Mouse (Mus musculus) gastrocnemius, postnatal 4 days (tissue): ENCODE results near the gene Ada. TPM values are rescaled to one million over a fixed set of nuclear protein-coding genes. Genes with fewer than 3 reads are reported as not detected.

Experiments used
- DNase-seq, 2 experiments: peaks; one replicate each; pipeline ENCODE4 v3.0.0; 2021 to 2022; ENCODE audit warnings: low spot score in 2 of 2, mixed read lengths in 2 of 2
- long read RNA-seq, 2 experiments: library from polyadenylated mRNA; stranded (forward); transcript quantifications; one replicate each; pipeline ENCODE4 v2.0.0; 2021
- total RNA-seq, 2 experiments: library from RNA; stranded (reverse); gene quantifications; 2 replicates each; pipeline ENCODE4 v1.2.3; 2021

The Ada gene
- total RNA-seq = 1 to 10 TPM; 2.6 to 2.9 TPM
- long read RNA-seq, experiment 1, transcript Ada-201 (12 exons, 1,688 nt) = major isoform, 5 of 6 reads
- long read RNA-seq, experiment 1, partial matches to known transcripts = 0 of 6 reads
- long read RNA-seq, experiment 1, other reads (novel, unspliced or antisense) = 1 of 6 reads
- long read RNA-seq, experiment 2, partial matches to known transcripts = 0 of 4 reads
- long read RNA-seq, experiment 2, other reads (novel, unspliced or antisense) = 0 of 4 reads

DNA sequence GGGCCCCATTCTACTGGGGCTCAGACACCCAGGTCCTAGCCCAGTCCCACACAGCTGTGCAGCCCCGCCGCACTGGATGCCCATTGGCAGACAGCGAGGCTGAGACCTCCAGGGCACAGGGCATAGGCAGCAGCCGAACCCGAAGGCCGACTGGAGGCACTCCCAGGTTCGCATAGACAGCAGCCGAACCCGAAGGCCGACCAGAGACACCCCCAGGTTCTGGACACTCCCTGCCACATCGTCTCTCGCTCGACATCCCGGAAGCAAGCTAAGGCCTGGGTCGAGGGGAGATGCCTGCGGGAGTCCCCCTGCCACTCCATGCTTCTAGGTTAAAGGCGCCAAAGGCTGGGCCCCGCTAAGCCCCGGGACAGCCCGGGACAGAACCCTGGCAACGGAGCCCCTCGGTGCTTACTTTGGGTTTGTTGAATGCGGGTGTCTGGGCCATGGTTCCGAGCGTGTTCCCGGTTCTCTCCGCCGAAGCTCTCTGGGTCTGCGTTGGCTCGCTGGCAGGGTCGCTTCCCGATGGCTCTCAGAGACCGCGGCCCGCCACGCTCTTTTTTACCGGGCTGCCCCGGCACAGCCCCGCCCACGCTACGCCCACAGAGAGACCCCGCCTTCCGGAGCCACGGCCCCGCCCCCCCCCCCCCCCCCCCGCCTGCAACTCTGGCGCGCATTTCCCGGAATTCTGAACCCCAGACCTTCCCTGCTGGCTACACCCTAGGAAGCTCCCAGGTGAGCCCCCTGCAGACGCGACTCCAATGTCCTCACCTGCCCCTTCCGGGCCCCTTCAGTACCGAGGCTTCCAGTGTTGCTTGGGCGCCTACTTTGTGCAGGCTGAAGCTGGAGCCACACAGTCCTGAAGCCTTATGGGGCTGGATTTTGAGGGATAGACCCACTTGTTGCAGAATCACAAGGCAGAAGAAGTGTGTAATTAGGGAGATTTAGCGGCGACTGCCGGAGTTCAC is at the start of gene Ada:
Gene Ada, minus strand, starts transcription at position 593 of the 965 bp plus-strand sequence.
- DNase-seq = peak; percentile 42 to 75

GRCm38 (mm10) chr2:163798411-163798810 is 48.4 kb upstream of the Ada start:
- peak; percentile 42 to 70 for DNase-seq

DNA sequence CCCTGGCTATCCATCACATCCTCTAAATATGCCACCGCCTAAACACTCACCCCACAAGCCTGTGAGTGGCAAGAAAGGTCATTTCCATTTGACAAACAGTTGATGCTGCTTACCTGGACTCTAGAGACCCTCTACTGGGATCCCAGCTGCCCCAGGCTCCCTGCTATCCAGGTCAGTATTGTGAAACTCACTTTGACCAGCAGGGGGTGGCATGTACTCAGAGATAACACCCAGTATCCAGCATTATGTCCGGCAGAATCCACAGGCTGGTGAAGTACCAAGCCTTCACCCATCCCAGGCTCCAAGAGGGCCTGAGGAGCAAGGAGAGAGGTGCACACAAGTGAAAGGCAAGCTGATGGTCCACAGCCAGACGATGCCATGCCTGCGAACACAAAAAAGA is 38.4 kb upstream of the Ada start:
- peak; percentile 39 to 76 for DNase-seq

DNA sequence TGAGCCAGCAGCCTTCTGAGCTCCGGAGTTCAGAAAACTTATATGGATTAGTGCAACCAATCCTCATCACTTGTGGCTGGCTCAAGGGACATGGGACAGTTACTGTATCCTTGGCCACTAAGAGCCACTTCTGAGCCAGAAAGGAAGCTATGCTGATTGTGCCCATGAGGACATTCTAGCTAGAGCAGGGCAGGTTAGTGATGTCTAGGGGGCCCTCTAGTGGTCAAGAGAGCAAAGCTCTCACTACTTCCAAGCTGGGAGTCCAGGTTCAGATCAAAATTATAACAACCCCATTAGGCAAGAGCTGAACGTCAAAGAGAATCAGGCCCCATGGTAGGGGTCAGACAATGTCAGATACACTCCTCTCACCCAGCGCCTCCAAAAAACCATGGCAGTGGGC is 37.7 kb upstream of the Ada start:
- DNase-seq = peak in 1 of 2 experiments; percentile 27

DNA sequence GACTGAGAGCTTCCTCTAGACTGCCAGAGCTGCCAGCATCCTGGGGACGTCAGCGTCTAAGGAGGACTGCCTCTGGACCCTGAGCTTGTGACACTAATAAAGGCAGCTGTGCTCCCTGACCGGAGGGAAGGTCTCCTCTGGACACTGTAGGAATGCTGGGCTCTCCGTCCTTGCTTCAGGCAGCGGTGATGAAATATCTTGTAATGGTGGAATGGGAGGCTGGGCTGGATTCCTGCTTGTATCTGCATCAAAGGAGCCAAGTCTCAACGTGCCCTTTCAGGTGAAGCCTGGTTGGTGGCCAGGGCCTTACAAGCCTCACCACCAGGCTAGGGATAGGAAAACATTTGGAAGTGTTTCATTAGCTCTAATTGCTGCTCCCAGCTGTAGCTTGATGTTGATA is 37.0 kb upstream of the Ada start:
- no peak for DNase-seq

- DNase-seq = no peak
Measured at GRCm38 (mm10) chr2:163783901-163784300, 33.9 kb upstream of the Ada start.

DNA sequence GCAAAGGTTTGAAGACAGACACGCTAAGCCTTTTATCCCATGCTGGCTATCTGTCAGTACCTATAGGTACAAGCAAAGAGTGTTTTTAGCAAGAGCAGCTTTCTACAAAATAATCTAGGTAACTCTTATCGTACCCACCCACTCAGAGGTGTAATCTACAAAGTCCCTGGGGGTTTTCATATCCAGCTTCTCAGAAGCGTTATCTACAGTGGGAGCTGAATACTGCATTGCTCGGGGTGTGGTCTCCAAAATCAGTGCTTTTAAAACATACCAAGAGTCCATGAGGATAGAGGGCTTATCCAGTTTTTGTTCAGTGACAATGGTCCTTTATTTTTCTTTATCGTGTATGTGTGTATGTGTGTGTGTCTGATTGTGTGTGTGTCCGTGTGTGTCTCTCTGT is 33.3 kb upstream of the Ada start:
- no peak for DNase-seq

GRCm38 (mm10) chr2:163778896-163779295 is 28.9 kb upstream of the Ada start:
- no peak for DNase-seq

DNA sequence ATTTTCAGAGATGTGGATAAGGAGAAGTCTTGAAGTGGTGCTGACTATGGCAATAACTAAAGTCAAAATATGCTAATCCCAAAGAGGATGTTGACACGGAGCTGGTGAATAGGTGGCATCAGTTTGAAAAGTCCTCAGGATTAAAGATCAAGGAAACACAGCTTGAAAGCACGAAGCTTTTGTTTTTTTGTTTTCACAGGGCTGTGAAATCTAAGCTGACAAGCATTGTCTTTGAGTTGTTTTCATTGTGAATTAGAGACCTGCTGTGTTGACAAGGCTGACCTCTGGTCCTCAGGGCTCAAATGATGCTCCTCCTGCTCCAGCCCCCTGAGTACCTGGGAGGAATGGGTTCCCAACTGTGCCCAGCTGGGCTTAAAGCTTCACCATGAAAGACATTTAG is 27.0 kb upstream of the Ada start:
- DNase-seq = no peak

- DNase-seq = no peak
Measured at GRCm38 (mm10) chr2:163776661-163777060, 26.6 kb upstream of the Ada start.

DNA sequence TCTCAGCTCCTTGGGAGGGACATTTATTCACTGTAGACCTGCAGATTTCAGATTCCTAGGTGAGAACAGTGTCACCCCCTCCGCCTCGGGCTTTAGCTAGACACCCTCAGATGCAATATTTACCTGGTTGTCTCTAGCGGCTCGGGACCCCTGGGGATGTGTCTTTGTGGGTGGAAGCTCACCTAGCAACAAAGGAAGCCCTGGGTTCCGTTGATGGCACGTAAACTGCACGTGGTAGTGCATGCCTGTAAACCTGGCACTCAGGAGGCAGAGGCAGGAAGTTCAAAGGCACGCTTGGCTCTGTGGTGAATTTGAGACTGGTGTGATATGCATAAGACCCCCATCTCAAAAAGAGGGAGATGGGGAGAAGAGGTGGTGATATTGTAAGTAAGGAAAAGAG is 20.7 kb upstream of the Ada start:
- no peak for DNase-seq

- no peak for DNase-seq
Measured at GRCm38 (mm10) chr2:163766890-163767289, 16.9 kb upstream of the Ada start.

DNA sequence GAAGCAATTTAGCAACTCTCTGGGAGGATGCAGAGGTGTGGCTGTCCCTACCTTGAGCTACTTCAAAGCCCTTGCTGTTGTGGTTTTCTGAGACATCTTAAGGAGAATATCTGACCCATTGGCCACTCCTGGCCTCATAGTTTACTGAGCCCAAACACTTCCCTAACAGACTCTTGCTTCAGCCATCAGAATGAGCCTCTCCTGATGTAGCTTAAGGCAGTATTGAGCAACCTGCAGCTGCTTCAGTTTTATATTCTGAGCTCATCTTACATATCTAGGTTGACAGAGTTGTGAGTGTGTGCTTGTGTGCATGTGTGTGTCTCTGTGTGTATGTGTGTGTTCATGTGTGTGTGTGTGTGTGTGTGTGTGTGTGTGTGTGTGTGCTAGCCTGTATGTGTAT is 16.2 kb upstream of the Ada start:
- DNase-seq = no peak

GRCm38 (mm10) chr2:163761402-163761801 is 11.4 kb upstream of the Ada start:
- no peak for DNase-seq

DNA sequence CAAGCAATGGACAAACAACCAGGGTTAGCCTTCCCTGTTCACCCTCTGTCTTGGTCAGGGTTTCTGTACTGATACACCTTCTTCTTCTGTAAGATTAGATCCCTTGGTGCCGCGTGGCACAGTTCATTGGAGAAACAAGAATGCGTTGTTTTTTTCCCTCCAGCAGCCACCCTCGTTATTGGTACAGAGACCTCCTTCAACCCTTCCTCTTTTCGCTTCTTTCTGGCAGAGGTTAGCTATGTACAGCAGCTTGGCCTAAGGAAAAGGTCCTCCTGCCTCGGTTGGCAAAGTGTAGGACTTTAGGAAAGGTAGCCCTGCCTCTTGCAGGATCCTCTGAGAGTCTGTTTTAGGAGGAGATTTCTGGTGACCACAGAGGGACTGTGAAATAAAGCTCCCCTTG is 10.6 kb upstream of the Ada start:
- DNase-seq = no peak

- no peak for DNase-seq
Measured at GRCm38 (mm10) chr2:163758146-163758545, 8.1 kb upstream of the Ada start.

GRCm38 (mm10) chr2:163756723-163757122 is 6.7 kb upstream of the Ada start:
- DNase-seq = peak; percentile 74 to 82

- DNase-seq = no peak
Measured at GRCm38 (mm10) chr2:163754228-163754627, 4.2 kb upstream of the Ada start.

- DNase-seq = no peak
Measured at GRCm38 (mm10) chr2:163744801-163745570, 5.1 kb downstream of the Ada start.

- no peak for DNase-seq
Measured at GRCm38 (mm10) chr2:163743357-163743756, 6.7 kb downstream of the Ada start.

GRCm38 (mm10) chr2:163742656-163743055 is 7.4 kb downstream of the Ada start:
- no peak for DNase-seq

DNA sequence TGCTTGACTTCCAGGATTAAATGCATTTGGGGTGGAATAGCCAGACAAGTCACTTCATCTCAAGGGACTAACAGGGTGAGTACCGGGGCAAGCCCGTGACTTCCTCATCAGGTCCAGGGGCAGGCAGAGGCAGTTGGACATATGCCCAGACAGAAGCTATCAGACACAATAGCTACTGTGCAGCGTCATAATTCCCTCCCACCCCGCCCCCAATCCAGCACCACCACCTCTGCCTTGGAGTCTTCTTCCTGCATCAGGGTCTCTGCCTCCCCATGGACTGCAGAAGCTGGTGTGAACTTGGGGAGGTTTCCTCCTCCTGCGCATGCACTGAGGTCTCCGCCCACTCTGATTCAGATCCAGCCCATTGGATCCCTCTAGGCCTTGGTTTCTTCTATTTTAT is 14.1 kb downstream of the Ada start:
- DNase-seq = no peak
